Comparison of ENCODE assay signal across 32 mouse cellular contexts in the genomic region with DNA sequence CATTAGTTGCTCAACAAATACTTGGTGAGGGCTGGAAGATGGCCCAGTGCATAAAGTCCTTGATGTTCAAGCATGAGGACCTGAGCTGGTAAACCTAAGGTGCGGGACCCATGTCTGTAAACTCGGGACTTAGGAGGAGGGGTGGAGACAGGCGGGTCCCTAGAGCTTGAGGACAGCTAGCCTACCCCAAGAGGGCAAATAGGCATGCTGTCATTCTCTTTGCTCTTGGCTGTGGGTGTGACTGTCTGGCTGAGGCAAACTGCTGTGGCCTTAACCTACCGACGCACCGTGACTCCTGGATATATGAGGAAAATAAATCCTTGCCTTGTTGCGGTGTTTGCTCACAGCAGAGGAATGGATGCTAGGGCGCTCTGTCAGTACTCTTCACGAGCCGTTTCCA. TPM values are rescaled to one million over a fixed set of nuclear protein-coding genes. Genes with fewer than 3 reads are reported as not detected.
DNase-seq lines count a peak whose midpoint lies in the region; ATAC-seq lines count a peak whose summit lies in the region.
"Had no signal": no experiment of that assay in that cellular context is flagged by ENCODE, and none has a peak within 500 bp of the region (broad histone marks: within the 10 kb centered on the region; RNA-seq: fewer than 3 reads in every experiment).

No protein-coding gene starts in this region.

- H3K27ac ChIP-seq in neural tube, embryonic 15.5 days (replicated peaks) = no peak overlapping the region
- H3K27ac ChIP-seq in limb, embryonic 15.5 days = peak overlapping the region; percentile 38; the same call in 1 of the 2 replicates
- H3K27ac ChIP-seq: forebrain, embryonic 15.5 days; heart, embryonic 15.5 days; liver, embryonic 15.5 days; lung, embryonic 15.5 days; neural tube, embryonic 12.5 days; stomach, embryonic 15.5 days had no signal

- no peak overlapping the region for H3K9ac ChIP-seq in neural tube, embryonic 15.5 days (replicated peaks)
- no peak overlapping the region for H3K9ac ChIP-seq in limb, embryonic 15.5 days
- H3K9ac ChIP-seq: heart, embryonic 15.5 days; liver, embryonic 15.5 days had no signal

- peaks cover 12% of the 10 kb centered on the region for H3K4me1 ChIP-seq in neural tube, embryonic 15.5 days
- H3K4me1 ChIP-seq in limb, embryonic 15.5 days = peaks cover 17% of the 10 kb centered on the region
- H3K4me1 ChIP-seq: liver, embryonic 15.5 days had no signal

- no peak overlapping the region for H3K4me3 ChIP-seq in neural tube, embryonic 15.5 days (replicated peaks)
- H3K4me3 ChIP-seq in limb, embryonic 15.5 days = no peak overlapping the region
- H3K4me3 ChIP-seq: liver, embryonic 15.5 days; neural tube, embryonic 12.5 days had no signal

- ATAC-seq in neural tube, embryonic 15.5 days (ENCODE audit: low FRiP score) = no peak
- ATAC-seq in limb, embryonic 15.5 days (ENCODE audit: insufficient number of reproducible peaks, low FRiP score, low TSS enrichment, low read depth) = no peak
- ATAC-seq in erythroblast, adult 5-6 weeks (replicated peaks; ENCODE audit: low FRiP score, poor library complexity, severe bottlenecking) = no peak

- DNase-seq in adrenal gland, adult (ENCODE audit: inconsistent age in 2 of 2, low spot score in 1 of 2) = peak; percentile 65 to 76
- DNase-seq in adrenal gland, postnatal 4 days (ENCODE audit: low spot score in 2 of 2) = no peak
- DNase-seq in neural tube, embryonic 10.5 days (ENCODE audit: extremely low spot score, low spot score) = no peak
- DNase-seq in adrenal gland, postnatal 36 days = peak; percentile 30 to 31
- no peak for DNase-seq in yolk sac, embryonic 10.5 days (ENCODE audit: low spot score)
- DNase-seq: cerebellum, adult 11 months; cerebellum, adult 9-11 months; gastrocnemius, postnatal 10 days; heart, adult 18-20 months; heart, postnatal 36 days; kidney, adult 8-10 months; kidney, postnatal 14 days; layer of hippocampus, postnatal 36 days; lung, postnatal 36 days; midbrain, embryonic 14.5 days; right cerebral cortex, postnatal 4 days; thymus, adult 2 months had no signal

- no peaks in the 10 kb centered on the region for H3K36me3 ChIP-seq in neural tube, embryonic 15.5 days
- H3K36me3 ChIP-seq in limb, embryonic 15.5 days = no peaks in the 10 kb centered on the region
- H3K36me3 ChIP-seq: forebrain, embryonic 15.5 days; heart, embryonic 15.5 days; limb, embryonic 12.5 days; liver, embryonic 15.5 days; lung, embryonic 15.5 days; stomach, embryonic 15.5 days had no signal

- 0 out of 2 replicates have a peak overlapping the region, but pooled peaks have one; percentile 73 for H3K4me2 ChIP-seq in neural tube, embryonic 15.5 days
- no peak overlapping the region for H3K4me2 ChIP-seq in limb, embryonic 15.5 days
- H3K4me2 ChIP-seq: liver, embryonic 15.5 days had no signal

- H3K9me3 ChIP-seq in neural tube, embryonic 15.5 days (replicated peaks) = no peaks in the 10 kb centered on the region
- no peaks in the 10 kb centered on the region for H3K9me3 ChIP-seq in limb, embryonic 15.5 days
- H3K9me3 ChIP-seq: forebrain, embryonic 15.5 days; heart, embryonic 15.5 days; hindbrain, embryonic 13.5 days; liver, embryonic 15.5 days; lung, embryonic 15.5 days; neural tube, embryonic 12.5 days; stomach, embryonic 15.5 days had no signal

- WGBS in neural tube, embryonic 15.5 days = 82% methylated on average over 10 of the region's 10 CpGs
- WGBS in limb, embryonic 15.5 days = 70% methylated on average over 10 of the region's 10 CpGs

- H3K27me3 ChIP-seq in neural tube, embryonic 15.5 days (replicated peaks) = no peaks in the 10 kb centered on the region
- no peaks in the 10 kb centered on the region for H3K27me3 ChIP-seq in limb, embryonic 15.5 days
- H3K27me3 ChIP-seq: forebrain, embryonic 15.5 days; heart, embryonic 15.5 days; hindbrain, embryonic 13.5 days; limb, embryonic 12.5 days; liver, embryonic 15.5 days; lung, embryonic 15.5 days; neural tube, embryonic 12.5 days; stomach, embryonic 15.5 days had no signal

RNA-seq across cellular contexts. Expression of a gene that starts 1.4 kb away (rescaled TPM):
- 10 to 100 TPM; 23.2 to 28.2 TPM for total RNA-seq in adrenal gland, postnatal 4 days (2021)
- polyA plus RNA-seq in neural tube, embryonic 15.5 days (2015; fragmentation: Nextera tagmentation; extraction: Ambion mirVana) = 30.2 and 33.1 TPM in 2 replicates
- total RNA-seq in adrenal gland, postnatal 36 days (2021) = 10 to 100 TPM; 23.9 to 43.4 TPM
- polyA plus RNA-seq in limb, embryonic 15.5 days (2015; fragmentation: Nextera tagmentation; extraction: Ambion mirVana) = 26.8 and 29.1 TPM in 2 replicates
- total RNA-seq in erythroblast, adult 5-6 weeks (2015; ENCODE audit: low replicate concordance) = 1.5 TPM in 1 of 2 replicates, not detected in the other
- total RNA-seq in erythroblast, adult 5-6 weeks (2017; ENCODE audit: low replicate concordance) = 2.1 and 3.1 TPM in 2 replicates

RNA-seq across cellular contexts. Expression of a gene that starts 48.4 kb away (rescaled TPM):
- total RNA-seq in adrenal gland, postnatal 4 days (2021) = 1 to 10 TPM in 1 of 2 experiments, under 1 TPM in 1; 0.25 to 4.5 TPM
- polyA plus RNA-seq in neural tube, embryonic 15.5 days (2015; fragmentation: Nextera tagmentation; extraction: Ambion mirVana) = 0.08 TPM in 1 of 2 replicates, not detected in the other
- not detected for total RNA-seq in adrenal gland, postnatal 36 days (2021)
- polyA plus RNA-seq in limb, embryonic 15.5 days (2015; fragmentation: Nextera tagmentation; extraction: Ambion mirVana) = 0.10 TPM in 1 of 2 replicates, not detected in the other
- total RNA-seq in erythroblast, adult 5-6 weeks (2015; ENCODE audit: low replicate concordance) = not detected in 2 replicates
- not detected in 2 replicates for total RNA-seq in erythroblast, adult 5-6 weeks (2017; ENCODE audit: low replicate concordance)
- total RNA-seq: gastrocnemius, postnatal 10 days; heart, adult 18-20 months; heart, postnatal 36 days; layer of hippocampus, adult 8-10 months; layer of hippocampus, postnatal 36 days; left cerebral cortex, postnatal 10 days; megakaryocyte-erythroid progenitor cell, adult 5-6 weeks had no signal
- polyA plus RNA-seq: cortical plate, adult 2 months; heart, embryonic 15.5 days; lung, embryonic 15.5 days; neural tube, embryonic 12.5 days had no signal

RNA-seq across cellular contexts. Expression of a gene that starts 55.1 kb away (rescaled TPM):
- total RNA-seq in adrenal gland, postnatal 4 days (2021) = 1 to 10 TPM in 1 of 2 experiments, under 1 TPM in 1; 0.64 to 4.5 TPM
- polyA plus RNA-seq in neural tube, embryonic 15.5 days (2015; fragmentation: Nextera tagmentation; extraction: Ambion mirVana) = 0.93 and 0.95 TPM in 2 replicates
- not detected for total RNA-seq in adrenal gland, postnatal 36 days (2021)
- polyA plus RNA-seq in limb, embryonic 15.5 days (2015; fragmentation: Nextera tagmentation; extraction: Ambion mirVana) = 1.8 and 1.9 TPM in 2 replicates
- not detected in 2 replicates for total RNA-seq in erythroblast, adult 5-6 weeks (2015; ENCODE audit: low replicate concordance)
- not detected in 2 replicates for total RNA-seq in erythroblast, adult 5-6 weeks (2017; ENCODE audit: low replicate concordance)
- total RNA-seq: gastrocnemius, postnatal 10 days; heart, adult 18-20 months; heart, postnatal 36 days; layer of hippocampus, adult 8-10 months; layer of hippocampus, postnatal 36 days; left cerebral cortex, postnatal 10 days; megakaryocyte-erythroid progenitor cell, adult 5-6 weeks had no signal
- polyA plus RNA-seq: heart, embryonic 15.5 days had no signal

Comparison
In these comparisons a context has a peak if more than half of its experiments do, and no peak if none do; other contexts are left out.
1. DNase-seq: peak in adrenal gland, adult (2 of 2) and adrenal gland, postnatal 36 days (2 of 2); none in adrenal gland, postnatal 4 days (0 of 2), neural tube, embryonic 10.5 days (single experiment) and yolk sac, embryonic 10.5 days (single experiment).
2. RNA of a gene that starts 1.4 kb away (total RNA-seq): 23.9 to 43.4 TPM in adrenal gland, postnatal 36 days and 23.2 to 28.2 TPM in adrenal gland, postnatal 4 days; 1.5 to 3.1 TPM in erythroblast, adult 5-6 weeks; every median in the first group is over 4 times any median in the second.